Mouse (Mus musculus) cerebellum, adult 2 months (tissue): Measurements from ENCODE around the gene Prpf40b. TPM values are rescaled to one million over a fixed set of nuclear protein-coding genes. Genes with fewer than 3 reads are reported as not detected.
"Not testable (repeated sequence)": the region's sequence is repeated elsewhere in the genome, so short reads cannot be mapped to it uniquely, and the experiment has no call there.

Experiments
- DNase-seq, 2 experiments: peaks; one replicate each; pipeline ENCODE4 v3.0.0; 2021
- H3K27ac ChIP-seq: fragments of 200-500 bp; 2 replicates; pipeline ENCODE4 v1.5.1; 2012; ENCODE audit warnings: low read length, control low read depth, inconsistent platforms; ENCODE audit not compliant: insufficient read depth
- H3K27me3 ChIP-seq: fragments of 200-500 bp; 2 replicates; pipeline ENCODE4 v1.6.1; 2012; ENCODE audit warnings: inconsistent platforms, mild to moderate bottlenecking, low read length, moderate library complexity; ENCODE audit not compliant: control insufficient read depth, insufficient read depth
- H3K4me1 ChIP-seq: fragments of 200-500 bp; 2 replicates; pipeline ENCODE4 v1.6.1; 2011; ENCODE audit warnings: low read length; ENCODE audit not compliant: control insufficient read depth, insufficient read depth
- H3K4me3 ChIP-seq: fragments of 200-500 bp; replicated peaks from 2 replicates; pipeline ENCODE3; 2011; ENCODE audit warnings: mild to moderate bottlenecking, low read depth, low read length, control low read depth; ENCODE audit not compliant: insufficient read depth
- CTCF ChIP-seq: fragments of 200-500 bp; IDR thresholded peaks from 2 replicates; pipeline ENCODE4 v1.5.1; 2011; ENCODE audit warnings: low read depth, mild to moderate bottlenecking, control low read depth, low read length, moderate library complexity, borderline replicate concordance; ENCODE audit not compliant: insufficient read depth
- POLR2A ChIP-seq: fragments of 200-500 bp; IDR thresholded peaks from 2 replicates; pipeline ENCODE4 v1.6.1; 2011; ENCODE audit warnings: low read length, control low read depth, borderline replicate concordance; ENCODE audit not compliant: insufficient read depth
- whole genome bisulfite sequencing: fragments of 180-500 bp; shearing (Covaris S2); methylation state at CpG from one replicate; pipeline ENCODE4 v1.1.7; 2018; 5-methylcytosine and 5-hydroxymethylcytosine counted together
- polyA plus RNA-seq: library from polyadenylated mRNA; depleted of rRNA; stranded (reverse); fragments of >200 nt; gene quantifications from 2 replicates; pipeline ENCODE4 v1.2.3, GENCODE M21; 2012; rRNA removed

Gene Prpf40b
- 141 and 152 TPM in 2 replicates for polyA plus RNA-seq

GRCm38 (mm10) chr15:99294813-99295374 is at the start of gene Prpf40b:
Gene Prpf40b (plus strand): TSS chr15:99295087.
- WGBS: under 1% methylated on average over 53 of the region's 64 CpGs
- Histone ChIP-seq H3K4me1 (no peaks in the 10 kb centered on the region), H3K27ac (peak within 1 kb of the TSS; percentile 68), H3K4me3 (peak within 1 kb of the TSS; percentile 98), H3K27me3 (no peaks in the 10 kb centered on the region)
- TF ChIP-seq CTCF (no peak), POLR2A (peak; percentile 47; the same call in 1 of the 2 replicates)
- DNase-seq: peak; percentile 93 to 94

GRCm38 (mm10) chr15:99246736-99247135 is 48.2 kb upstream of the Prpf40b start:
- DNase-seq: peak; percentile 57 to 67
- peak overlapping the region; percentile 14 for H3K27ac ChIP-seq
- peaks cover 27% of the 10 kb centered on the region for H3K4me1 ChIP-seq
- H3K4me3 ChIP-seq, H3K27me3 ChIP-seq: not testable (repeated sequence)
- 17% methylated on average over 6 of the region's 6 CpGs for WGBS

GRCm38 (mm10) chr15:99248972-99249371 is 45.9 kb upstream of the Prpf40b start:
- Histone ChIP-seq H3K27me3 (no peaks in the 10 kb centered on the region), H3K4me1 (peaks cover 27% of the 10 kb centered on the region), H3K4me3 (no peak overlapping the region), H3K27ac (no peak overlapping the region)
- DNase-seq: peak in 1 of 2 experiments; percentile 68
- 36% methylated on average over 9 of the region's 9 CpGs for WGBS
- no peak for TF ChIP-seq POLR2A
- no peak for TF ChIP-seq CTCF

DNA sequence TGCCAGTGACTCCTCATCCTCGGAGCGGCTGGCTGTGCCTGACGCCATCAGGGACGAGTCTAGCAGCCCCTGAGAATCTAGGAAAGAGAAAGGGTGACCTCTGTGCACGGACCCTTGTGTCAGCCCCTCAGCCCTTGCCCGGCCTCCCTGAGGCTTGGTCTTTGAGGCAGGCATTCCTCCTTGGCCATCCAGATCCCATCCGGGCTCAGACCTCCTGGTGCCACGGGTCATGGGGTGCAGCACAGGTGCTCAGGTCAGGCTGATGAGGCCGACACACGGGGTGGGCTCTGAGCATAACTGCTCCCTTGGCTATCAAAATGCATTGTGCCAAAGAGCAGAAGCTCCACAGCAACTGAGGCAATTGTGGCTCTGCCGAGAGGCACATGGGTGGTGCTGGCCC is 44.9 kb upstream of the Prpf40b start:
- no peak for TF ChIP-seq POLR2A
- TF ChIP-seq CTCF: no peak
- no peak for DNase-seq
- peaks cover 27% of the 10 kb centered on the region for H3K4me1 ChIP-seq
- 87% methylated on average over 11 of the region's 11 CpGs for WGBS
- no peaks in the 10 kb centered on the region for H3K27me3 ChIP-seq
- no peak overlapping the region for H3K4me3 ChIP-seq
- no peak overlapping the region for H3K27ac ChIP-seq

- peaks cover 24% of the 10 kb centered on the region for H3K4me1 ChIP-seq
- WGBS: 1% methylated on average over 14 of the region's 15 CpGs
- H3K4me3 ChIP-seq: peak overlapping the region; percentile 61
- not testable (repeated sequence) for H3K27me3 ChIP-seq, H3K27ac ChIP-seq
- peak; percentile 33 to 56 for DNase-seq
Measured at GRCm38 (mm10) chr15:99251111-99251510, 43.8 kb upstream of the Prpf40b start.

GRCm38 (mm10) chr15:99251626-99252380 is 43.1 kb upstream of the Prpf40b start, which contains the start of gene Mcrs1:
Gene Mcrs1 (minus strand): TSS chr15:99251961.
- WGBS: under 1% methylated on average over 52 of the region's 52 CpGs
- peak; percentile 98 to 99 for DNase-seq
- H3K27ac ChIP-seq: peak within 1 kb of the TSS; percentile 96
- peak within 1 kb of the TSS; percentile 80 for H3K4me3 ChIP-seq
- H3K27me3 ChIP-seq: no peaks in the 10 kb centered on the region
- H3K4me1 ChIP-seq: peaks cover 17% of the 10 kb centered on the region
- TF ChIP-seq CTCF: no peak
- TF ChIP-seq POLR2A: peak; percentile 62; the same call in 1 of the 2 replicates

DNA sequence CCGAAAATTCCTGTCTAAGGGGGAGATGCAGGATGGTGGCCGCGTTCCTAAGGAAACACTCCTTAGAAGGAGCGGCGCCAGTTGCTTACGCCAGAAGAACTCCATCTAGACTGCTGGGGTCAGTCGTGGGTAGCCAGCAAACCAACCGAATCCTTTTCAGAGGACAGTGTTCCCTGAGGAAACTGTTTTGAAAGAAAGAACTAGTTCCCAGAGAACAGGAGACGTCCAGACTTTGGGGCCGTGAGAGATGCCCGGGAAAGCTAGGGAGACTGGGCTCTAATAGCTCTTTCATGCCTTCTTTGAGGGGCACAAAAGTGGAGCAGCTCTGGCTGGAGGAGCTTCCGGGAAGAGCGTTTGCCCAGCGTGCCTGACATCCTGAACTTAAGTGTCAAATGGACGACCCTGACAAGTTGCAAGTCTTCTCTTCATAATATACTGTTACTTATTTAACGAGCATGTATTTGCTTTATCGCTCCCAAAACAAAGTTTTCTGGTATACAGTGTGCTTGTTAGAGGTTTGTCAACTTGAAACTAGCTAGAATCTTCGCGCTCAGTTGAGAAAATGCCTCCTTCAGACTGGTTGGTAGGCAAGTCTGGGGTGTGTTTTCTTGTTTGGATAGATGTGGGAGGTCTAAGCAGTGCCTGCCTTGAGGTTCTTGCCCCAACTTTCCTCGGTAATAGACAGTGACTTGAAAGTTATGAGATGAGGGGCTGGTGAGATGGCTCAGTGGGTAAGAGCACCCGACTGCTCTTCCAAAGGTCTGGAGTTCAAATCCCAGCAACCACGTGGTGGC is 42.3 kb upstream of the Prpf40b start:
- TF ChIP-seq CTCF (no peak), POLR2A (no peak)
- WGBS: 3% methylated on average over 22 of the region's 22 CpGs
- H3K4me3 ChIP-seq: peak overlapping the region; percentile 80
- H3K4me1 ChIP-seq: peaks cover 16% of the 10 kb centered on the region
- DNase-seq: no peak
- peak overlapping the region; percentile 96 for H3K27ac ChIP-seq
- no peaks in the 10 kb centered on the region for H3K27me3 ChIP-seq

DNA sequence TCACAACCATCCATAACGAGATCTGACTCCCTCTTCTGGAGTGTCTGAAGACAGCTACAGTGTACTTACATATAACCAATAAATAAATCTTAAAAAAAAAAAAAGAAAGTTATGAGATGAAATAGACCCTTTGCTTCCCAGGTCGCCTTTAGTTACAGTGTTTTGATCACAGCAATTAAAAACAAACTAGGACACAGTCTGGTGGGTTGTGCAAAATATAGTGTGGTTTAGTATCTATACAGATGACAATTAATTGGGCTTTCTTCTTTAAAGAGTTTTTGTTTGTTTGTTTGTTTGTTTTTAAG is 41.8 kb upstream of the Prpf40b start:
- not testable (repeated sequence) for H3K27me3 ChIP-seq, H3K27ac ChIP-seq, DNase-seq, H3K4me3 ChIP-seq
- peaks cover 13% of the 10 kb centered on the region for H3K4me1 ChIP-seq
- WGBS: 44% methylated on average over 2 of the region's 2 CpGs
